Mouse (Mus musculus) megakaryocyte, embryonic 14.5 days (primary cell): ENCODE data around the gene Nphp1.

Experiments
- FLI1 ChIP-seq: IDR thresholded peaks from 2 replicates; pipeline ENCODE4 v1.6.1; 2012; ENCODE audit warnings: low read length, inconsistent platforms, mixed read lengths
- GATA1 ChIP-seq: IDR thresholded peaks from 3 replicates; pipeline ENCODE4 v1.6.1; 2012; ENCODE audit warnings: mixed read lengths, low read length, inconsistent platforms, borderline replicate concordance

GRCm38 (mm10) chr2:127749376-127749775, 39.3 kb downstream of the Nphp1 start:
- TF ChIP-seq GATA1 (no peak), FLI1 (no peak)
